Mouse (Mus musculus): Measurements from ENCODE around the gene Insl5. TPM values are rescaled to one million over a fixed set of nuclear protein-coding genes. Genes with fewer than 3 reads are reported as not detected.

The Insl5 gene
- polyA plus RNA-seq, 2 experiments, result not detected

DNA sequence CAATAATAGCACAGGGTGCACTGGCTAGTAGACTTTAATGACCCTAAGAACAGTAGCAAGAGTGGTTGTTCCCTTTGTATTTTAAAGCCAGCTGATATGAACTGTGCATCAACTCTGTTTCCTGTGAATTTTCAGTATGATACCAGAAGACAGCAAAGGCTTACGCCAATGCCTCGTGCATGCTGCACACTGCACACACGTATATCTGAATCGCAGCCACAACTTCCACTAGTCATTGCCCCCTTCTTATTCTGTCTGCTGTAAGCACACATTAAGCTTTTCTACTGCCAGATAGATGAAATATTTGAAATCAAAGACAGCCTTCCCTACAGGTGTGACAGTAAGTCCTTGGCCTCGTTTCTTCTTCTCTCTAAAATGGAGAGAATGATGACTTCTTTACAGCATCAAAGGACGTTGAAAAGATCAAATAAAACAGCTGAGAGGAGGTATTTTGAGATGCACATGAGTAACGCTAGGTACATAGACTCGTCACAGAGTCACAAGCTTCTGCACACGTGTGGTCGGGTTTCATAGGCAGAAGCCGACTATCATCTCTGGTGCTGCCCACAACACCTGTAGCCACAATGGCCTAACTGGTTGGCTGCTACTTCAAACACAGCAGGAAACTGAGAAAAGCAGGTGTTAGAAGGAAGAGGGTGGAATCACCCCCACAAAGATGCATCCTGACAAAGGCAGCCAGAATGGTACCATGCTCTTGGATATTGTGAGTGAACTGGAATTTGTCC is 35.9 kb downstream of the Insl5 start:
- no peak overlapping the region for H3K27ac ChIP-seq
- ATAC-seq (ENCODE audit: insufficient read depth), result no peak
- no peaks in the 10 kb centered on the region for H3K27me3 ChIP-seq (ENCODE audit: control insufficient read depth, insufficient read depth, low read length)
- H3K9me3 ChIP-seq (ENCODE audit: control insufficient read depth, low read length), result no peaks in the 10 kb centered on the region
- WGBS (ENCODE audit: insufficient replicate concordance), result 66% methylated on average over 11 of the region's 11 CpGs
- no peaks in the 10 kb centered on the region for H3K36me3 ChIP-seq (replicated peaks; ENCODE audit: control insufficient read depth, insufficient read depth, low read depth)
- no peak overlapping the region for H3K4me3 ChIP-seq (ENCODE audit: insufficient read depth in 1 of 2, low read depth in 2 of 2, low read length in 2 of 2)
- no peak overlapping the region for H3K4me2 ChIP-seq (ENCODE audit: low read depth)
- TF ChIP-seq EP300 (IDR thresholded peaks at IDR 0.05; ENCODE audit: low read depth), result no peak
- TF ChIP-seq CTCF (IDR thresholded peaks at IDR 0.05; ENCODE audit: low read depth), result no peak
- H3K4me1 ChIP-seq (replicated peaks; ENCODE audit: control insufficient read depth in 2 of 2, insufficient read depth in 2 of 2, low read length in 1 of 2), result no peaks in the 10 kb centered on the region
- H3K9ac ChIP-seq (replicated peaks), result no peak overlapping the region
- DNase-seq (ENCODE audit: low read depth in 3 of 3, low spot score in 3 of 3), result no peak

- WGBS (ENCODE audit: insufficient replicate concordance), result 64% methylated on average over 4 of the region's 4 CpGs
- H3K9ac ChIP-seq (replicated peaks), result no peak overlapping the region
- H3K9me3 ChIP-seq (ENCODE audit: control insufficient read depth, low read length), result no peaks in the 10 kb centered on the region
- ATAC-seq (ENCODE audit: insufficient read depth) (no peak), DNase-seq (ENCODE audit: low read depth in 3 of 3, low spot score in 3 of 3) (no peak)
- no peaks in the 10 kb centered on the region for H3K36me3 ChIP-seq (replicated peaks; ENCODE audit: control insufficient read depth, insufficient read depth, low read depth)
- TF ChIP-seq CTCF (IDR thresholded peaks at IDR 0.05; ENCODE audit: low read depth) (no peak), EP300 (IDR thresholded peaks at IDR 0.05; ENCODE audit: low read depth) (no peak)
- no peak overlapping the region for H3K4me3 ChIP-seq (ENCODE audit: insufficient read depth in 1 of 2, low read depth in 2 of 2, low read length in 2 of 2)
- H3K27me3 ChIP-seq (ENCODE audit: control insufficient read depth, insufficient read depth, low read length), result no peaks in the 10 kb centered on the region
- no peak overlapping the region for H3K27ac ChIP-seq
- no peaks in the 10 kb centered on the region for H3K4me1 ChIP-seq (replicated peaks; ENCODE audit: control insufficient read depth in 2 of 2, insufficient read depth in 2 of 2, low read length in 1 of 2)
- H3K4me2 ChIP-seq (ENCODE audit: low read depth), result no peak overlapping the region
Measured at GRCm38 (mm10) chr4:102990016-102990415, 36.6 kb downstream of the Insl5 start.

DNA sequence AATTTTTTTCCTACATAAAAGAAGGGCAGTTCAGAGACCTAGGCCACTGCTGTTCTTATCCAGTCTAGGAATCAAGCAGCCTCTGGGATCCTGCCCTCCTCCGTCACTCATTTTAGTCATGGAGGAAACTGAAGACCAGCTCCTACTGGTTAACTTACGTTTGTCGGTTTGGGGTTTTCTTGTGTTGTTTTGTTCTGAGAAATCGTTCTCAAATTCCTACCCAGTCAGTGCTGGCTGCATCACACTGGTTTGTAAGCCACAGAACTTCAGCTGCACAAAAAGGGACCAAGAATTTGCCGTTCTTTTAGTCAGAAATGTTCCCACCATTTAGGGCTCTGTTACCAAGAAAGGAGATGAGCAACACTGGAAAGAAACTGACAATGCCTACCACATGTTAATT is 37.3 kb downstream of the Insl5 start:
- no peaks in the 10 kb centered on the region for H3K9me3 ChIP-seq (ENCODE audit: control insufficient read depth, low read length)
- DNase-seq (ENCODE audit: low read depth in 3 of 3, low spot score in 3 of 3) (no peak), ATAC-seq (ENCODE audit: insufficient read depth) (no peak)
- no peaks in the 10 kb centered on the region for H3K27me3 ChIP-seq (ENCODE audit: control insufficient read depth, insufficient read depth, low read length)
- H3K4me3 ChIP-seq (ENCODE audit: insufficient read depth in 1 of 2, low read depth in 2 of 2, low read length in 2 of 2), result no peak overlapping the region
- 51% methylated on average over 5 of the region's 5 CpGs for WGBS (ENCODE audit: insufficient replicate concordance)
- TF ChIP-seq CTCF (IDR thresholded peaks at IDR 0.05; ENCODE audit: low read depth) (no peak), EP300 (IDR thresholded peaks at IDR 0.05; ENCODE audit: low read depth) (no peak)
- no peaks in the 10 kb centered on the region for H3K36me3 ChIP-seq (replicated peaks; ENCODE audit: control insufficient read depth, insufficient read depth, low read depth)
- H3K9ac ChIP-seq (replicated peaks), result no peak overlapping the region
- no peak overlapping the region for H3K4me2 ChIP-seq (ENCODE audit: low read depth)
- no peak overlapping the region for H3K27ac ChIP-seq
- H3K4me1 ChIP-seq (replicated peaks; ENCODE audit: control insufficient read depth in 2 of 2, insufficient read depth in 2 of 2, low read length in 1 of 2), result no peaks in the 10 kb centered on the region

GRCm38 (mm10) chr4:102988526-102988925 is 38.1 kb downstream of the Insl5 start:
- ATAC-seq (ENCODE audit: insufficient read depth) (no peak), DNase-seq (ENCODE audit: low read depth in 3 of 3, low spot score in 3 of 3) (no peak)
- Histone ChIP-seq H3K27me3 (ENCODE audit: control insufficient read depth, insufficient read depth, low read length) (no peaks in the 10 kb centered on the region), H3K4me3 (ENCODE audit: insufficient read depth in 1 of 2, low read depth in 2 of 2, low read length in 2 of 2) (no peak overlapping the region), H3K9ac (replicated peaks) (no peak overlapping the region), H3K27ac (no peak overlapping the region), H3K4me1 (replicated peaks; ENCODE audit: control insufficient read depth in 2 of 2, insufficient read depth in 2 of 2, low read length in 1 of 2) (no peaks in the 10 kb centered on the region), H3K9me3 (ENCODE audit: control insufficient read depth, low read length) (no peaks in the 10 kb centered on the region), H3K36me3 (replicated peaks; ENCODE audit: control insufficient read depth, insufficient read depth, low read depth) (no peaks in the 10 kb centered on the region), H3K4me2 (ENCODE audit: low read depth) (no peak overlapping the region)
- 61% methylated on average over 6 of the region's 6 CpGs for WGBS (ENCODE audit: insufficient replicate concordance)
- TF ChIP-seq CTCF (IDR thresholded peaks at IDR 0.05; ENCODE audit: low read depth) (no peak), EP300 (IDR thresholded peaks at IDR 0.05; ENCODE audit: low read depth) (no peak)

DNA sequence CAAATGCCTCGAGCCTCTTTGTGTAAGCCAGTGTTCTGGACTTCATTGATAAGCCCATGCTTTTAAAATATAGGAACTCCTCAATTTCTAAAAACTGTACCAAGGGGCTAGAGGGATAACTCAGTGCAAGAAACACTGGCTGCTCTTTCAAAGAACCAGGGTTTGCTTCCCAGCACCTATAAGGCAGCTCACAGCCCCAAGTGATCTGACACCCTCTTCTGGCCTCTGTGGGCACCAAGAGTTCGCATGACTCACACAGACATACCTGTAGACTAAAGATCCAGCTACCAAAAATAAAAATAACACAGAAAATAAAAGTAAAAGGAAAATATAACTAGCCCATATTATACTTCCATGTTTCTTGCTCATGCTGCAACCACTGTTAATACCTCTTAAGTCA is 38.9 kb downstream of the Insl5 start:
- ATAC-seq (ENCODE audit: insufficient read depth), result no peak
- no peak for DNase-seq (ENCODE audit: low read depth in 3 of 3, low spot score in 3 of 3)

More for the DNA sequence above, 38.9 kb downstream of the Insl5 start:
- no peaks in the 10 kb centered on the region for H3K9me3 ChIP-seq (ENCODE audit: control insufficient read depth, low read length)
- no peak overlapping the region for H3K9ac ChIP-seq (replicated peaks)
- H3K4me1 ChIP-seq (replicated peaks; ENCODE audit: control insufficient read depth in 2 of 2, insufficient read depth in 2 of 2, low read length in 1 of 2), result no peaks in the 10 kb centered on the region
- no peaks in the 10 kb centered on the region for H3K36me3 ChIP-seq (replicated peaks; ENCODE audit: control insufficient read depth, insufficient read depth, low read depth)
- TF ChIP-seq CTCF (IDR thresholded peaks at IDR 0.05; ENCODE audit: low read depth) (no peak), EP300 (IDR thresholded peaks at IDR 0.05; ENCODE audit: low read depth) (no peak)
- no peaks in the 10 kb centered on the region for H3K27me3 ChIP-seq (ENCODE audit: control insufficient read depth, insufficient read depth, low read length)
- no peak overlapping the region for H3K4me2 ChIP-seq (ENCODE audit: low read depth)
- H3K4me3 ChIP-seq (ENCODE audit: insufficient read depth in 1 of 2, low read depth in 2 of 2, low read length in 2 of 2), result no peak overlapping the region
- 54% methylated on average over 2 of the region's 2 CpGs for WGBS (ENCODE audit: insufficient replicate concordance)
- no peak overlapping the region for H3K27ac ChIP-seq

All from liver, embryonic 14.5 days (tissue).